Mouse (Mus musculus) hindbrain, embryonic 11.5 days (tissue): ENCODE measurements at regions not wholly inside any gene's neighbourhood (a gene's known extent, or its start where the extent isn't known, plus 50 kb on each side); places are given as distances from the start of the nearest gene placed in this dataset.

Experiments used
- ATAC-seq: fragments of 200-750 bp; cut with Nextera tagmentation; 2 replicates; pipeline ENCODE4 v1.8.0; 2017; ENCODE audit warnings: mild to moderate bottlenecking, moderate TSS enrichment, moderate library complexity; ENCODE audit not compliant: low FRiP score
- DNase-seq: peaks from one replicate; pipeline ENCODE4 v3.0.0-alpha.2; 2015; ENCODE audit warnings: low spot score
- H3K27ac ChIP-seq: fragments of 300-500 bp; sonication (generic); 2 replicates; pipeline ENCODE4 v1.5.1; 2014; ENCODE audit warnings: mild to moderate bottlenecking, low read depth, low read length
- H3K27me3 ChIP-seq: fragments of 300-500 bp; sonication (generic); 2 replicates; pipeline ENCODE4 v1.6.1; 2014; ENCODE audit warnings: mild to moderate bottlenecking, low read length, moderate library complexity, mixed read lengths; ENCODE audit not compliant: control insufficient read depth, insufficient read depth
- H3K36me3 ChIP-seq: fragments of 300-500 bp; sonication (generic); 2 replicates; pipeline ENCODE4 v1.6.1; 2014; ENCODE audit warnings: mild to moderate bottlenecking, low read length, moderate library complexity, mixed read lengths; ENCODE audit not compliant: control insufficient read depth, insufficient read depth
- H3K4me1 ChIP-seq: fragments of 300-500 bp; sonication (generic); replicated peaks from 2 replicates; pipeline ENCODE4 v1.6.1; 2014; ENCODE audit warnings: low read length, mixed read lengths; ENCODE audit not compliant: control insufficient read depth, insufficient read depth
- H3K4me2 ChIP-seq: fragments of 300-500 bp; sonication (generic); replicated peaks from 2 replicates; pipeline ENCODE4 v1.6.1; 2014; ENCODE audit warnings: mild to moderate bottlenecking, low read depth, low read length
- H3K4me3 ChIP-seq: fragments of 300-500 bp; sonication (generic); 2 replicates; pipeline ENCODE4 v1.5.1; 2014; ENCODE audit warnings: low read depth, low read length
- H3K9ac ChIP-seq: fragments of 300-500 bp; sonication (generic); 2 replicates; pipeline ENCODE4 v1.6.1; 2014; ENCODE audit warnings: low read depth, low read length
- H3K9me3 ChIP-seq: fragments of 300-500 bp; sonication (generic); 2 replicates; pipeline ENCODE4 v1.6.1; 2016; ENCODE audit warnings: low read length; ENCODE audit not compliant: control insufficient read depth
- WGBS: fragments of 180-500 bp; shearing (Covaris S2); extraction: QIAGEN DNeasy Blood & Tissue Kit; methylation state at CpG from one replicate; pipeline ENCODE4 v1.1.7; 2014; 5-methylcytosine and 5-hydroxymethylcytosine counted together

DNA sequence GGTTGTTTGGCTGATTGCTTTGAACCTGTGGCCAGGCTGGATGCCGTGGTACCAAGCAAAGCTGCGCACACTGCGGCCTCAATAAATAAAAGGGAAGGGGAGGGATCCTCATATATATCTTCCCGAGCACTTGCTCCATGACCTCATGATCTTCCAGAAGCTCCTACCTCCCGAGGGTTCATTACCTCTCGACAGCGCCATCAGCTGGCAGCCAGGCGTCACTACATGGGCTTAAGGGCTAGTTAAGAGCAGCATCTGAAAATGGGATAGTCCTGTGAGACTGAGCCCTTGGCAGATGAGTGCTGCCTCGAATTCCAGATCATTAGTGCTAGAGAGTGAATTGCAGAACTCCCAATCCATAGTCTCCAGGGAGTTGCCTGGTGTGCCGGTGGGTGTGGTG is 134.0 kb downstream of the Zfp281 start:
- Histone ChIP-seq H3K27me3 (no peaks in the 10 kb centered on the region), H3K36me3 (no peaks in the 10 kb centered on the region), H3K9ac (no peak overlapping the region), H3K4me1 (no peaks in the 10 kb centered on the region), H3K27ac (no peak overlapping the region), H3K4me2 (no peak overlapping the region), H3K9me3 (no peaks in the 10 kb centered on the region), H3K4me3 (no peak overlapping the region)
- ATAC-seq (no peak), DNase-seq (no peak)
- 70% methylated on average over 10 of the region's 10 CpGs for WGBS

DNA sequence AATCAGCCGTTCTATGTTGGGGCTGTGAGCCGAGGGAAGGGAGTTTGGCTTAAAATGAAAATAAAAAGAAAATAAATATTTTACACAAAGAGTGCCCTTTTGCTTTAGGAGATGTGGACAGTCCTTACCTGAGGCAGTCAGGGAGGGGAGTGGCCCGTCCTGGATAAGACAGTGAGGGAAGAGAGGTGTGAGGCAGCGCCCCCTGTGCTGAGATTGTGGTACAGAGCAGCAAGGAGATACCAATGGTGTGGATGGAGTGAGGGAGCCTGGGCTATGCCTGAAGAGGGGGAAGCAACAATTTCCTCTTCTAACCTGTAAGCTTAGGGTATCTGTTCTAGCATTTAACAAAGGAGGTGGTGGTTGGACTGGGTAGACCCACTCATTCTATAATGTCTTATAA is 134.5 kb downstream of the Zfp281 start:
- no peaks in the 10 kb centered on the region for H3K4me1 ChIP-seq
- ATAC-seq: no peak
- H3K36me3 ChIP-seq: no peaks in the 10 kb centered on the region
- H3K27ac ChIP-seq: no peak overlapping the region
- H3K4me3 ChIP-seq: no peak overlapping the region
- WGBS: 75% methylated on average over 4 of the region's 4 CpGs
- H3K4me2 ChIP-seq: no peak overlapping the region
- H3K9me3 ChIP-seq: no peaks in the 10 kb centered on the region
- no peak for DNase-seq
- no peaks in the 10 kb centered on the region for H3K27me3 ChIP-seq
- H3K9ac ChIP-seq: no peak overlapping the region

DNA sequence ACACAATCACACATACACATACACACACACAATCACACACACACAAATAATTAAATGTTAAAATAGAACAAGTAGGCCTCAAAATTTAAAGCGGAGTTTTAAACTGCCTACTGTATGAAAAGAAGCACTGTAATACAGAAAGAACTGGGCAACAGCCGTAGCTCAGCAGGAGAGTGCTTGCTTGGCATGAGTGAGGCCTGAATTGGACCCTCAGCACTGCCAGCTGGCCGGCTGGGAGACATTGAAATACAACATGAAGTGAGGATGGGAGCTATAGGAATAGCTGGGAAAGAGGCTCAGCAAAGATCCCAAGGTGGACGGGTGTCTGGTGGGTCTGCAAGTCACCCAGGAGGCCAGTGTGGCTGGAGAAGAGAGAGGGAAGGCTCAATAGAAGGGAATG is 136.8 kb downstream of the Zfp281 start:
- no peak overlapping the region for H3K9ac ChIP-seq
- ATAC-seq (no peak), DNase-seq (no peak)
- H3K36me3 ChIP-seq: no peaks in the 10 kb centered on the region
- H3K9me3 ChIP-seq: no peaks in the 10 kb centered on the region
- H3K27ac ChIP-seq: no peak overlapping the region
- H3K27me3 ChIP-seq: no peaks in the 10 kb centered on the region
- H3K4me2 ChIP-seq: no peak overlapping the region
- H3K4me1 ChIP-seq: no peaks in the 10 kb centered on the region
- 84% methylated on average over 4 of the region's 4 CpGs for WGBS
- no peak overlapping the region for H3K4me3 ChIP-seq

DNA sequence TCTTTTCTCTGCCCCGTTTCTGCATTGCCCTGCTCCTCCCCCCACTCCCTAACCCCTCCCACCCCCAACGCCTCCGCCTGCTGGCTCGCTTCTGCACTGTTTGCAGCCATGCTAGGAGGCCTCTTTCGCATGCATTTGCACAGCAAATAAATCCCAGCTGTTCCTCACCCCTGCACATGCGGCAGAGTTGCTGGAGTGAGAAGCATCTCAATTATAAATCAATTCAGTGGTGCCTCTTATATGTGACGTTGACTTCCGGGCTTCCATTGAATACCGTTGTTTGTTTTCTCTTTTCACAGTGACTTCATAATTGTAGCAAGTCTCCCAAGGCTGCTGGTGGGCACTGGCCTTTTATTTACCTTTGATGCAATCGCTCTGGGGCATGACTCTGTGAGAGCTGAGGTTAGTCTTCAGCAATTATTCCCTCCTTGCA is 144.3 kb downstream of the Zfp281 start:
- DNase-seq: peak; percentile 62
- Histone ChIP-seq H3K4me2 (no peak overlapping the region), H3K4me3 (no peak overlapping the region), H3K27me3 (no peaks in the 10 kb centered on the region; the same call in 1 of the 2 replicates), H3K4me1 (no peaks in the 10 kb centered on the region), H3K9ac (no peak overlapping the region), H3K36me3 (no peaks in the 10 kb centered on the region), H3K9me3 (no peaks in the 10 kb centered on the region), H3K27ac (0 out of 2 replicates have a peak overlapping the region, but pooled peaks have one; percentile 24)
- peak; percentile 78 for ATAC-seq
- WGBS: under 1% methylated on average over 10 of the region's 10 CpGs

DNA sequence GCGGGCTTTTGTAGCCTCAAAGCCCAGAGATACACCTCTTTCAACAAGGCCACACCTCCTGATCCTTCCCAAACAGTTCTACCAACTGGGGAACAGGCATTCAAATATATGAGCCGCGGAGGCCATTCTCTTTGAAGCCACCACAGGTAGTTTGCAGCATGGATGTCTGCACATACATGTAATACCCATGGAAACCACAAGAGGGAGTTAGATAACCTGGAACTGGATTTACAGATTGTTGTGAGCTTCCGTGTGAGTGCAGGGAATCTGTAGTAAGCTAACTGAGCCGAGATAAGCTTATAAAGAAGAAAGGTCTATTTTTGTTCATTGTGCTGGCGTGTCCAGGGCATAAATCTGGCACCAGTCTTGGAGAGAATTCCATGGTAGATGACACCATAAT is 149.0 kb downstream of the Zfp281 start:
- H3K9ac ChIP-seq: no peak overlapping the region
- no peak overlapping the region for H3K27ac ChIP-seq
- H3K36me3 ChIP-seq: no peaks in the 10 kb centered on the region
- no peaks in the 10 kb centered on the region; the same call in 1 of the 2 replicates for H3K27me3 ChIP-seq
- H3K4me2 ChIP-seq: no peak overlapping the region
- H3K4me3 ChIP-seq: no peak overlapping the region
- H3K4me1 ChIP-seq: no peaks in the 10 kb centered on the region
- DNase-seq (no peak), ATAC-seq (no peak)
- 86% methylated on average over 6 of the region's 6 CpGs for WGBS
- H3K9me3 ChIP-seq: no peaks in the 10 kb centered on the region

DNA sequence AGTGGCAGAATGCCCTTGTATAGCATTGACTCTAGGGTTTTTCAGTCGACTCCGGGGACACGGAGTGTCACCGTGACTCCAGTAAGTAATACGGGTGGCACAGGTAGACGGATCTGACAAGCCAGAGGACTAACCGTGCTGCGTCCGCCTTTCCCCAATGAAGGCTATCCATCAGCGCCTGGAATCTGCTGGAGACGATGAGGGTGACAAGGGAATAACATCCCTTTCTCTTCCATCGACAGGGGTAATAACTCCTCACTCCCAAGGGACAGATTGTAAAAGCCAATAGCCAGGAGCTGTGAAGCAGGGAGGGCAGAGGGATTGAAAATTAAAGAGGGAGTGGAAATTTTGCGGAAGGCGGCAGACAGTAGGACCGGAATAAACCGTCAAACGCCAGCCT is 151.5 kb downstream of the Zfp281 start:
- no peak for DNase-seq
- Histone ChIP-seq H3K4me3 (no peak overlapping the region), H3K4me2 (no peak overlapping the region), H3K36me3 (no peaks in the 10 kb centered on the region), H3K9me3 (no peaks in the 10 kb centered on the region), H3K27ac (no peak overlapping the region), H3K27me3 (no peaks in the 10 kb centered on the region), H3K9ac (no peak overlapping the region), H3K4me1 (no peaks in the 10 kb centered on the region)
- 57% methylated on average over 17 of the region's 17 CpGs for WGBS
- no peak for ATAC-seq

DNA sequence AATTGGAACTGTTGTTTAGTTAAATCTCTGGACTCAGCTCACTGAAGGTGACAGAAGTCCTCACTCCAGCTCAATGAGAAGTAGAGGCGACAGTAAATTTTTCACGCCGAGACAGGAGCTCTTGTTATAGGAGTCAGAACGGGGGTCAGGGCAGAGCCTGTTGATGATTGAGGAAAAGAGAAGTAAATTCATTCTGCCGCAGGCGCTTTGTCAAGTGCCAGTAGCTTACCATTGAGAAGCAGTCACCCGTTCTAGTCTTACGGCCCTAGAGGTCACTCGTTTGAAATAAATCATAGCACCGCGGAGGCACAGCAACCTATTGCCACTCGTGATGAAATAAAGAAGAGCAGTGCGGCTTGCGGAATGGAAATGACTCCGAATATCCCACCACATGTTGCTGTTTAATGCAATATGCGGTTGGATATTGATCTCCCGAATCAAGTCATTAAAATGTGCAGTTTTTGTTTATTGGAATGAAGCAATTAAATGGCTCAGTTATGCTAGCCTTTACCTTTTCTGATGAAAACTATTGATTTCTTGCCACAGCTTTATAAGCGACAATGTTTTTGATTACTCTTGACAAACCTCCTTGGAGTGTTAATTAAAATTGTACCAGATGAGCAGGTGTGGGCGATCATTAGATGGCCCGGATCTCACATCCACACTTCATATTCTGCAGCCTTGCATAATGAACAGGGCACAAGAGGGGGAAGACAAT is 152.7 kb downstream of the Zfp281 start:
- Histone ChIP-seq H3K4me2 (no peak overlapping the region), H3K9me3 (no peaks in the 10 kb centered on the region), H3K27me3 (no peaks in the 10 kb centered on the region), H3K4me1 (peaks cover 4% of the 10 kb centered on the region), H3K4me3 (no peak overlapping the region), H3K9ac (no peak overlapping the region), H3K36me3 (no peaks in the 10 kb centered on the region), H3K27ac (no peak overlapping the region)
- ATAC-seq (peak; percentile 64), DNase-seq (peak; percentile 65)
- 25% methylated on average over 20 of the region's 20 CpGs for WGBS

DNA sequence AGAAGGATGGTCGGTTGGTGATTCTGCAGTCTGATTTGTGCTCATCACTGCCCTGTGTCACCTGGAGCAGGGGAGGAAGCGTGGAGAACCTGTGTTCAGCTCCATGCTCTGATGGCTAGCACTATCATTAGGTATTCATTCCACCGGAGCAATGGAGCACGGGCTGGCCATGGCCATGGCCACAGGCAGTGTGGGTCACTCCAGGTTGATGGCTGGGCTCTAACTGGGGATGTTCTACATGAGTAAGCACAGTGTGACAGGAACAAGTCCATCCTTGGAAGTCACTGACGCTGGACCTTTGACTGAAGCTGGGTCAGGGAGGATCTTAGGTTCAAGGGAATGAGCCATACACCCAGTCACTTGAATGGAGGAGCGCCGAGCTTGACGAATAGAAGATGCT is 154.7 kb downstream of the Zfp281 start:
- 83% methylated on average over 8 of the region's 8 CpGs for WGBS
- peaks cover 4% of the 10 kb centered on the region for H3K4me1 ChIP-seq
- no peaks in the 10 kb centered on the region for H3K9me3 ChIP-seq
- no peak for ATAC-seq
- no peak overlapping the region for H3K9ac ChIP-seq
- H3K36me3 ChIP-seq: no peaks in the 10 kb centered on the region
- no peak overlapping the region for H3K4me3 ChIP-seq
- no peak overlapping the region for H3K4me2 ChIP-seq
- no peaks in the 10 kb centered on the region for H3K27me3 ChIP-seq
- no peak for DNase-seq
- H3K27ac ChIP-seq: no peak overlapping the region

DNA sequence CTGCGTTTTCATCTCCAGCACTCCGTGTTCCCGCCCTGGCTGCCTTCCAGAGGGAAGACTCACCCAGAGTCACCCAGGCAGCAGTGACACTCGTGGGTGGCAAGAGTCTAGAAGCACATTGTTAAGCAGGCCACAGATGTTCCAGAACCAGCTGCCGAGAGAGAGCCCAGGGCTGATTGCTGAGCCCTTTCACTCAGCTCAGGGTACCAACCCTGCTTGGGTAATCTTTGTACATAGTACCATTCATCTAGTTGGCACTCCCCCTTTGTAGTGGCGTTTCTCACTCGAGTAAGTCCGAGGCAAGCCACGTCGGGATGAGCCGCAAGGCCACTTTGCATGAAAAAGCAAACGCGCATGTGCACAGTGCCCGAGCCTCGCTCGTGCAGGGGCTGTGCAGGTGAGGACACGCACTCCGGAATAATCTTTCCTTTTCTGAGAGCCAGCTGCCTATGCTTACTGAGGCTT is 156.9 kb downstream of the Zfp281 start:
- 18% methylated on average over 18 of the region's 18 CpGs for WGBS
- Histone ChIP-seq H3K27ac (0 out of 2 replicates have a peak overlapping the region, but pooled peaks have one; percentile 2), H3K4me1 (peaks cover 4% of the 10 kb centered on the region), H3K4me2 (peak overlapping the region; percentile 39), H3K4me3 (peak overlapping the region; percentile 19; the same call in 1 of the 2 replicates), H3K27me3 (no peaks in the 10 kb centered on the region), H3K9me3 (no peaks in the 10 kb centered on the region), H3K36me3 (no peaks in the 10 kb centered on the region), H3K9ac (no peak overlapping the region)
- ATAC-seq (peak; percentile 56), DNase-seq (peak; percentile 62)
